Mouse (Mus musculus) midbrain, postnatal 0 days (tissue): ENCODE measurements at regions not wholly inside any gene's neighbourhood (a gene's known extent, or its start where the extent isn't known, plus 50 kb on each side); places are given as distances from the start of the nearest gene placed in this dataset.

Experiments
- ATAC-seq: fragments of 200-750 bp; cut with Nextera tagmentation; 2 replicates; pipeline ENCODE4 v1.8.0; 2017; ENCODE audit warnings: moderate number of reproducible peaks, mild to moderate bottlenecking, moderate TSS enrichment, moderate library complexity; ENCODE audit not compliant: low FRiP score
- DNase-seq: peaks from one replicate; pipeline ENCODE4 v3.0.0-alpha.2; 2015; ENCODE audit warnings: low spot score
- H3K27ac ChIP-seq: fragments of 300-500 bp; sonication (generic); 2 replicates; pipeline ENCODE4 v1.5.1; 2014; ENCODE audit warnings: low read depth, mild to moderate bottlenecking, low read length, mixed read lengths
- H3K27me3 ChIP-seq: fragments of 300-500 bp; sonication (generic); 2 replicates; pipeline ENCODE4 v1.6.1; 2014; ENCODE audit warnings: low read length, control low read depth, mixed read lengths; ENCODE audit not compliant: insufficient read depth
- H3K36me3 ChIP-seq: fragments of 300-500 bp; sonication (generic); 2 replicates; pipeline ENCODE4 v1.6.1; 2014; ENCODE audit warnings: low read length, control low read depth, mixed read lengths; ENCODE audit not compliant: insufficient read depth
- H3K4me1 ChIP-seq: fragments of 300-500 bp; sonication (generic); 2 replicates; pipeline ENCODE4 v1.6.1; 2014; ENCODE audit warnings: mild to moderate bottlenecking, control low read depth, antibody characterized with exemption, low read length, mixed read lengths; ENCODE audit not compliant: insufficient read depth
- H3K4me2 ChIP-seq: fragments of 300-500 bp; sonication (generic); 2 replicates; pipeline ENCODE4 v1.6.1; 2014; ENCODE audit warnings: low read depth, mild to moderate bottlenecking, low read length, mixed read lengths; ENCODE audit not compliant: poor library complexity, severe bottlenecking
- H3K4me3 ChIP-seq: fragments of 300-500 bp; sonication (generic); 2 replicates; pipeline ENCODE4 v1.5.1; 2014; ENCODE audit warnings: low read depth, mild to moderate bottlenecking, low read length, moderate library complexity
- H3K9ac ChIP-seq: fragments of 300-500 bp; sonication (generic); replicated peaks from 2 replicates; pipeline ENCODE4 v1.6.1; 2014; ENCODE audit warnings: mild to moderate bottlenecking, low read length, moderate library complexity, mixed read lengths; ENCODE audit not compliant: poor library complexity, severe bottlenecking
- H3K9me3 ChIP-seq: fragments of 300-500 bp; sonication (generic); 2 replicates; pipeline ENCODE4 v1.6.1; 2016; ENCODE audit warnings: low read length, control low read depth
- CTCF ChIP-seq: IDR thresholded peaks from 2 replicates; pipeline ENCODE4 v1.5.1; 2016; ENCODE audit warnings: antibody characterized with exemption, mild to moderate bottlenecking
- WGBS: fragments of 180-500 bp; shearing (Covaris S2); extraction: QIAGEN DNeasy Blood & Tissue Kit; methylation state at CpG from one replicate; pipeline ENCODE4 v1.1.7; 2014; 5-methylcytosine and 5-hydroxymethylcytosine counted together

DNA sequence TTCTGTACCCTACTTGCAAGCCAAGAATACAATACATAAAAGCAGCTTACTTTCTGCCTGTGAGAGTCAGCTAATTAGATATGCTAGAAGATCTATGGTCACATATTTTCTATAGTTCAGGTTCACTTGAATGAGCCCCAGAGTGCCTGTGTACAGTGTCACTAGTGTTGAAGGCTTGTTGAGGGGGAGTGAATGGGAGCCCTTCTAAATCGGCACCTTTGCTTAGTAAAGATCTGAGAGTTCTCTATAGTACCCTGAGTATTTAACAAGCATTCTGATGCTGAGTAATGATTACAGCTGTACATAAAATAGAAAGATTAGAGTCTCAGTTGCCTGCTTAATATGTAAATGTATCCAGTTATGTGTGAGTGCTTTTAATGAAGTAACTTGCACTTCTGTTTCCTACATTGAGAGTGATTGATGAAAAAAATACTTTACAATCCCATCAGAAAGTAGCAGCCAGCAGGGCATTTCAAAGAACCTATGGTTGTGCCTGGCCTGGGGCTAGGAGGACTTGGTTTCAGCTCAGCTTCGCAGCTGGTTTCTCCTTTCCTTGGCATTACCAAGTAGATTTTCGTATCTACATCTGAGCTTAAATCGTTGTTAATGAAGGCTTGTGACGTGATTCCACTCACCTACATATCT lies 136.8 kb upstream of the Tex13c2 start:
- Histone ChIP-seq H3K27ac (no peak overlapping the region), H3K4me1 (no peaks in the 10 kb centered on the region), H3K4me3 (no peak overlapping the region), H3K36me3 (no peaks in the 10 kb centered on the region), H3K9ac (no peak overlapping the region), H3K27me3 (no peaks in the 10 kb centered on the region), H3K9me3 (no peaks in the 10 kb centered on the region), H3K4me2 (no peak overlapping the region)
- WGBS: 58% methylated on average over 5 of the region's 5 CpGs
- no peak for ATAC-seq
- TF ChIP-seq CTCF: no peak
- DNase-seq: no peak

DNA sequence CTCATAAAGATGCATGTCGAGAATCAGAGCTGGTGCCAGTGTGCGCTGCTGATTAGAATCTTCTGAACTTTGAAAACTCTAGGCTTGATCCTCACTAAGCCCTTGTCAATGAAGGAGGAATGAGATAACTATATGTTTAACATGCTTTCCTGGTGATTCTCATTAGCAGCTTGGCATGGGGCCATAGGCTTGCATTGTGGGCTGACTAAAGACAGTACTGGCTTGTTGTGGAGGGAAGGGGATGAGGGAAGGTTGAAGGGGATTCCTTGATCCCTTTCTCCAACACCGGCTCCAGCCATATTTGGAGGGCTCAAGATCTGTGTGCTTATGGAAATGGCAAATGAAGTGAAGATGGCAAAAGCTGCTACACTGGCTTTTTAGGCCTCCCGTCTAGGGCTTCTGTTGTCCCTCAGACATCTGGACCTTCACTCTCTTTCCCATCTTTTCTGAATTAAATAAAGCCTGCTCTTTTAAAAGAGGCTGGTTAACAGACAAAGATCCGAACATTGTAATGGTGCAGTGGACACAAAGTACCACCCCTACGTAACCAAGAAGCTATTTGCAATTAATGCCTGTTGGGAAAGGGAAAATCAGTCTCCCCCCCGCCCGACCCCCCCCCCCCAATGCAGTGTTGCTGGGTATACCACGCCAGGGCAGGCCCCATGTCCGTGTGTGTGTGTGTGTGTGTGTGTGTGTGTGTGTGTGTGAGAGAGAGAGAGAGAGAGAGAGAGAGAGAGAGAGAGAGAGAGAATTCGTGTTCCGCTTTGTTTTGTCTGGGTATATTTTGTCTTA lies 129.9 kb upstream of the Tex13c2 start:
- H3K9ac ChIP-seq: no peak overlapping the region
- H3K9me3 ChIP-seq: no peaks in the 10 kb centered on the region
- peak overlapping the region; percentile 44; the same call in 1 of the 2 replicates for H3K4me2 ChIP-seq
- TF ChIP-seq CTCF: no peak
- WGBS: 33% methylated on average over 9 of the region's 12 CpGs
- no peak overlapping the region for H3K27ac ChIP-seq
- no peaks in the 10 kb centered on the region for H3K27me3 ChIP-seq
- DNase-seq (peak; percentile 7), ATAC-seq (no peak)
- no peaks in the 10 kb centered on the region for H3K4me1 ChIP-seq
- H3K36me3 ChIP-seq: no peaks in the 10 kb centered on the region
- H3K4me3 ChIP-seq: no peak overlapping the region

DNA sequence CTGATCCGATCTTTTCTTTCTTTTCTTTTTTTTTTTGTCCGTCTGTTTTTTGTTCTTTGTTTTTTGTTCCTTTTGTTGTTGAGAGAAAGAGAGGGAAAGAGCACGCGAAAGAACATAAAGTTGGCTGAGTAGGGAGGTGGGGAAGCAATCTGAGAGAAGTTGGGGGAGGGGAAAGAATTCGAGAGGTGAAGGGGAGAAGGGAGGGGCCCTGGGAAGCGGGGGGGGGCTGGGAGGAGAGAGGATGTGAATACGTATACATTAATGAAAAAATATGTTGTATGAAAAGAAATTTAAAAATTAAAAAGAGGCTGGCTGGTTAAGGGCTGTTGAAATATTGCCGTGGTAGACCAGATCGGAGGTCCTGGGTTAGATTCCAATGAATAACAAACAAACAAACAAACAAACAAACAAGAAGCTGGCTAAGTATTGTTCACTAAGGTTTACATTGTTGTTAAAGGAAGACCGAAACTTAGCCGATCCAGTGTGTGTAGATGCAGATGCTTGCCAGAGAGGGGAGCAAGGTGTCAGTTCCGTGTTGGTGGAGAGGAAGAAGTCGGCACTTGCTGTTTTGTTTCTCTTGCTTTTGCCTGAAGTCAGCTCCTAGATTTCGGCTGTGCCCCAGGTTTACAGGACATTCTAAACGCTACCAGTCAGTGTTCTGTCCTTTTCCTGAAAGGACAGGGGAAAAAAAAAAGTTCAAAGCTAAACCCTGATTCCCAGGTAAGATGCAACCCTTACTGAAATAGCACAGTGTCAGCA lies 129.1 kb upstream of the Tex13c2 start:
- DNase-seq: peak; percentile 61
- Histone ChIP-seq H3K27ac (peak overlapping the region; percentile 75), H3K4me1 (no peaks in the 10 kb centered on the region), H3K4me2 (peak overlapping the region; percentile 44), H3K4me3 (peak overlapping the region; percentile 23), H3K27me3 (no peaks in the 10 kb centered on the region), H3K9ac (peak overlapping the region; percentile 24; the same call in 1 of the 2 replicates), H3K9me3 (no peaks in the 10 kb centered on the region), H3K36me3 (no peaks in the 10 kb centered on the region)
- peak; percentile 73; the same call in 1 of the 2 replicates for ATAC-seq
- TF ChIP-seq CTCF: peak; percentile 56
- 17% methylated on average over 14 of the region's 15 CpGs for WGBS

DNA sequence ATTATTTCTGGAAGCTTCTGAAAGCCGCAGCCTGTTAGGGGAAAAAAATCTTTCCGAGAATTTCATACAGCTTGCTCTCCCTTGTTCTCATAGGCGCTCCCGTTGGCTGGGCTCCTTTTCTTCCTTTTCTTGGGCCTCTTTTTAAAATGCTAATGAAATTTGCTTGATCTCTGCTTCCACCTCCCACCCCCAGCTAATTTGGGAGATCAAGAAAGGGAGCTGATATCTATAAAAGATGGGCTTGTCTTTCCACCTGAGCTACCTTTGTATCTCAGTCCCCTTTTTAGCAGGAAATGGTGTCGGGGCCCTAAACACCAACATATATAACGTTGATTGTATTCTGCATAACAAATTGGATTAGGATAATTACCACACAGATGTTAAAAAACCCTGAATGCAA lies 128.5 kb upstream of the Tex13c2 start:
- no peak for TF ChIP-seq CTCF
- peak overlapping the region; percentile 24; the same call in 1 of the 2 replicates for H3K9ac ChIP-seq
- ATAC-seq: peak; percentile 45; the same call in 1 of the 2 replicates

DNA sequence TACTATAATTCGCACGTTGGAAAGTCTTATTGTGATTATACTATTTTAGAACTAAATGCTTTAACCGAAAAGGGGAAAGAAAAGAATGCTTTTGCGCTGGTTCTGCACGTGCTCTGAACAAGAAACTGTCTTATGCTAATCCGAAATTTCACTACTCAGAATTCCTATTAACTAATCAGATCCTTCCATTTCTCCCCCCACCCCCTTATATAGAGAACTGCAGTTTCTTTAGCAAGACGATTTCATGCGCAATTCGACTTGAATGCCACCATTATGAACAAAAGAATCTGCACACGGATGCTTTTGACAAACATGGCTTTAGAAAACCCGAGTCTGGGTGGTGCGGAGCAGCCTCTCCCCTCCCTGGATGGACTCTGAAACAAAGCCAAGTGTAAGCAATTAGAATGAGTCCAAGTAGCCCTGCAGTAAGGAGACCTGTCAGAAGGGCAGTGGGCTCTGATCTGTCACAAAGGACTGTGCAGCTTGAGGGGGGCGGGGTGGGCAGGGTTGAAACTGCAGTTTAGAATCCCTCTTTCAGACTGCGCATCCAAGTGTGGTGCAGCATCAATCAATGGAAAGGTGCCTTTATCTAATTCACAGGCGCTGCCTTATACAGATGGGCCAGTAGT lies 128.0 kb upstream of the Tex13c2 start:
- DNase-seq (peak; percentile 76), ATAC-seq (peak; percentile 76)
- Histone ChIP-seq H3K27me3 (no peaks in the 10 kb centered on the region), H3K4me1 (no peaks in the 10 kb centered on the region), H3K4me3 (no peak overlapping the region), H3K27ac (peak overlapping the region; percentile 75), H3K9me3 (no peaks in the 10 kb centered on the region), H3K36me3 (no peaks in the 10 kb centered on the region), H3K9ac (peak overlapping the region; percentile 42), H3K4me2 (peak overlapping the region; percentile 44)
- 19% methylated on average over 15 of the region's 15 CpGs for WGBS
- TF ChIP-seq CTCF: no peak

More for the DNA sequence above, 128.5 kb upstream of the Tex13c2 start:
- peak; percentile 12 for DNase-seq
- Histone ChIP-seq H3K27ac (peak overlapping the region; percentile 75), H3K4me1 (no peaks in the 10 kb centered on the region), H3K36me3 (no peaks in the 10 kb centered on the region), H3K27me3 (no peaks in the 10 kb centered on the region), H3K9me3 (no peaks in the 10 kb centered on the region), H3K4me3 (peak overlapping the region; percentile 23; the same call in 1 of the 2 replicates), H3K4me2 (peak overlapping the region; percentile 44)
- 21% methylated on average over 6 of the region's 6 CpGs for WGBS
